Mouse (Mus musculus) MEL (cell line): ENCODE data around the gene Tdrd7. TPM values are rescaled to one million over a fixed set of nuclear protein-coding genes. Genes with fewer than 3 reads are reported as not detected.

Experiments used
- DNase-seq: peaks from one replicate; pipeline ENCODE4 v3.0.0; 2011; ENCODE audit warnings: low read depth, low spot score
- H3K27ac ChIP-seq: 2 replicates; pipeline ENCODE4 v1.5.1; 2012; ENCODE audit warnings: low read depth, mild to moderate bottlenecking, control low read depth, low read length, moderate library complexity; ENCODE audit not compliant: control insufficient read depth
- H3K27me3 ChIP-seq, 2 experiments: fragments of 150-350 bp in 1 of 2; sonication (generic) in 1 of 2; 2 replicates each; pipeline ENCODE4 v1.6.1; 2012; ENCODE audit warnings: low read length in 2 of 2, mild to moderate bottlenecking in 2 of 2, improper control_type of control experiment in 1 of 2, moderate library complexity in 1 of 2; ENCODE audit not compliant: insufficient read depth in 2 of 2, control insufficient read depth in 1 of 2
- H3K36me3 ChIP-seq, 2 experiments: 2 replicates each; pipeline ENCODE4 v1.6.1; 2012 to 2014; ENCODE audit warnings: low read length in 2 of 2, improper control_type of control experiment in 1 of 2, inconsistent platforms in 1 of 2, mild to moderate bottlenecking in 1 of 2; ENCODE audit not compliant: insufficient read depth in 2 of 2, control insufficient read depth in 1 of 2
- H3K4me1 ChIP-seq, 2 experiments: fragments of 150-350 bp in 1 of 2; sonication (generic) in 1 of 2; 2 replicates each; pipeline ENCODE4 v1.6.1; 2012; ENCODE audit warnings: low read length in 2 of 2, improper control_type of control experiment in 1 of 2, mild to moderate bottlenecking in 1 of 2; ENCODE audit not compliant: insufficient read depth in 2 of 2, control insufficient read depth in 1 of 2
- H3K4me3 ChIP-seq, 2 experiments: fragments of 150-350 bp in 1 of 2; sonication (generic) in 1 of 2; 2 replicates each; pipeline ENCODE4 v1.5.1; 2012; ENCODE audit warnings: low read depth in 2 of 2, low read length in 2 of 2, mild to moderate bottlenecking in 2 of 2, moderate library complexity in 2 of 2, control low read depth in 1 of 2, improper control_type of control experiment in 1 of 2; ENCODE audit not compliant: control insufficient read depth in 1 of 2, insufficient read depth in 1 of 2
- H3K79me2 ChIP-seq: 2 replicates; pipeline ENCODE4 v1.6.1; 2012; ENCODE audit warnings: mild to moderate bottlenecking, low read length, moderate library complexity; ENCODE audit not compliant: control insufficient read depth, poor library complexity, insufficient read depth
- H3K9ac ChIP-seq: 2 replicates; pipeline ENCODE4 v1.6.1; 2012; ENCODE audit warnings: low read depth, mild to moderate bottlenecking, control low read depth, low read length, moderate library complexity; ENCODE audit not compliant: control insufficient read depth, poor library complexity, severe bottlenecking
- H3K9me3 ChIP-seq: fragments of 150-350 bp; sonication (generic); replicated peaks from 2 replicates; pipeline ENCODE4 v1.6.1; 2012; ENCODE audit warnings: mild to moderate bottlenecking, low read length, improper control_type of control experiment, moderate library complexity; ENCODE audit not compliant: insufficient read depth
- BHLHE40 ChIP-seq: IDR thresholded peaks from 2 replicates; pipeline ENCODE4 v1.6.1; 2012; ENCODE audit warnings: low read depth, mild to moderate bottlenecking, inconsistent platforms, low read length, improper control_type of control experiment, borderline replicate concordance
- CHD2 ChIP-seq: IDR thresholded peaks from 2 replicates; pipeline ENCODE4 v1.6.1; 2011; ENCODE audit warnings: low read length, improper control_type of control experiment
- CTCF ChIP-seq, 3 experiments: IDR thresholded peaks in 2 of 3; conservative IDR thresholded peaks in 1 of 3; 2 replicates each; pipeline ENCODE4 v1.5.1; 2011 to 2012; ENCODE audit warnings: low read length in 3 of 3, low read depth in 2 of 3, mild to moderate bottlenecking in 2 of 3, improper control_type of control experiment in 1 of 3, inconsistent platforms in 1 of 3, mixed read lengths in 1 of 3, moderate library complexity in 1 of 3; ENCODE audit not compliant: control insufficient read depth in 1 of 3, insufficient read depth in 1 of 3, poor library complexity in 1 of 3, severe bottlenecking in 1 of 3
- E2F4 ChIP-seq: IDR thresholded peaks from 2 replicates; pipeline ENCODE4 v1.6.1; 2011; ENCODE audit warnings: low read depth, low read length, improper control_type of control experiment, borderline replicate concordance
- EP300 ChIP-seq, 2 experiments: IDR thresholded peaks; 2 replicates each; pipeline ENCODE4 v1.6.1; 2011; ENCODE audit warnings: improper control_type of control experiment in 2 of 2, low read length in 2 of 2, low read depth in 1 of 2, mild to moderate bottlenecking in 1 of 2
- ETS1 ChIP-seq: IDR thresholded peaks from 2 replicates; pipeline ENCODE4 v1.6.1; 2012; ENCODE audit warnings: low read depth, mild to moderate bottlenecking, inconsistent platforms, low read length, improper control_type of control experiment, moderate library complexity
- GATA1 ChIP-seq: IDR thresholded peaks from 2 replicates; pipeline ENCODE4 v1.6.1; 2011; ENCODE audit warnings: low read depth, low read length, improper control_type of control experiment
- HCFC1 ChIP-seq: IDR thresholded peaks from 2 replicates; pipeline ENCODE4 v1.6.1; 2012; ENCODE audit warnings: low read depth, mild to moderate bottlenecking, inconsistent platforms, low read length, improper control_type of control experiment, moderate library complexity
- JUND ChIP-seq: IDR thresholded peaks from 2 replicates; pipeline ENCODE4 v1.6.1; 2011; ENCODE audit warnings: low read depth, mild to moderate bottlenecking, improper control_type of control experiment, low read length
- KAT2A ChIP-seq: conservative IDR thresholded peaks from 2 replicates; pipeline ENCODE4 v1.6.1; 2012; ENCODE audit warnings: low read depth, low read length, improper control_type of control experiment, inconsistent platforms
- MAFK ChIP-seq: IDR thresholded peaks from 2 replicates; pipeline ENCODE4 v1.6.1; 2011; ENCODE audit warnings: low read depth, mild to moderate bottlenecking, low read length, improper control_type of control experiment, borderline replicate concordance
- MEF2A ChIP-seq: IDR thresholded peaks from 2 replicates; pipeline ENCODE4 v1.6.1; 2014; ENCODE audit warnings: low read depth, mild to moderate bottlenecking, inconsistent platforms, low read length, improper control_type of control experiment; ENCODE audit not compliant: poor library complexity, insufficient replicate concordance, severe bottlenecking; ENCODE audit errors: extremely low read depth
- MYB ChIP-seq: IDR thresholded peaks from 2 replicates; pipeline ENCODE4 v1.6.1; 2011; ENCODE audit warnings: mild to moderate bottlenecking, low read depth, low read length, improper control_type of control experiment
- NELFE ChIP-seq: IDR thresholded peaks from 2 replicates; pipeline ENCODE4 v1.6.1; 2011; ENCODE audit warnings: low read depth, low read length, improper control_type of control experiment
- POLR2A ChIP-seq, 2 experiments: IDR thresholded peaks; 2 replicates each; pipeline ENCODE4 v1.6.1; 2011 to 2012; ENCODE audit warnings: low read length in 2 of 2, mild to moderate bottlenecking in 2 of 2, control low read depth in 1 of 2, improper control_type of control experiment in 1 of 2, low read depth in 1 of 2, moderate library complexity in 1 of 2; ENCODE audit not compliant: control insufficient read depth in 1 of 2, insufficient read depth in 1 of 2, poor library complexity in 1 of 2
- POLR2AphosphoS2 ChIP-seq: IDR thresholded peaks from 2 replicates; pipeline ENCODE4 v1.6.1; 2011; ENCODE audit warnings: low read length, improper control_type of control experiment
- POLR2AphosphoS5 ChIP-seq: IDR thresholded peaks from 2 replicates; pipeline ENCODE4 v1.6.1; 2012; ENCODE audit warnings: low read depth, borderline replicate concordance, mild to moderate bottlenecking, inconsistent platforms, low read length, moderate library complexity, mixed read lengths
- RAD21 ChIP-seq: IDR thresholded peaks from 2 replicates; pipeline ENCODE4 v1.6.1; 2011; ENCODE audit warnings: mild to moderate bottlenecking, low read depth, low read length, improper control_type of control experiment
- RCOR1 ChIP-seq: IDR thresholded peaks from 2 replicates; pipeline ENCODE4 v1.6.1; 2012; ENCODE audit warnings: low read depth, mild to moderate bottlenecking, inconsistent platforms, low read length, improper control_type of control experiment
- SMC3 ChIP-seq: IDR thresholded peaks from 2 replicates; pipeline ENCODE4 v1.6.1; 2011; ENCODE audit warnings: low read depth, low read length, improper control_type of control experiment
- TAL1 ChIP-seq: IDR thresholded peaks from 2 replicates; pipeline ENCODE4 v1.6.1; 2012; ENCODE audit warnings: mild to moderate bottlenecking, inconsistent platforms, low read length, moderate library complexity, mixed read lengths
- TBP ChIP-seq: IDR thresholded peaks from 2 replicates; pipeline ENCODE4 v1.8.0; 2011; ENCODE audit warnings: low read depth, low read length, improper control_type of control experiment
- UBTF ChIP-seq: IDR thresholded peaks from 2 replicates; pipeline ENCODE4 v1.6.1; 2012; ENCODE audit warnings: low read depth, mild to moderate bottlenecking, inconsistent platforms, low read length, improper control_type of control experiment, moderate library complexity, borderline replicate concordance; ENCODE audit not compliant: insufficient read depth
- USF1 ChIP-seq: IDR thresholded peaks from 2 replicates; pipeline ENCODE4 v1.6.1; 2014; ENCODE audit warnings: low read depth, mild to moderate bottlenecking, inconsistent platforms, low read length, improper control_type of control experiment, moderate library complexity
- USF2 ChIP-seq, 2 experiments: IDR thresholded peaks; 2 replicates each; pipeline ENCODE4 v1.6.1; 2011 to 2012; ENCODE audit warnings: improper control_type of control experiment in 2 of 2, low read length in 2 of 2, borderline replicate concordance in 1 of 2, inconsistent platforms in 1 of 2, low read depth in 1 of 2, mild to moderate bottlenecking in 1 of 2; ENCODE audit not compliant: insufficient read depth in 1 of 2
- ZC3H11A ChIP-seq: IDR thresholded peaks from 2 replicates; pipeline ENCODE4 v1.6.1; 2012; ENCODE audit warnings: low read depth, mild to moderate bottlenecking, inconsistent platforms, low read length, improper control_type of control experiment
- ZKSCAN1 ChIP-seq: IDR thresholded peaks from 2 replicates; pipeline ENCODE4 v1.6.1; 2012; ENCODE audit warnings: low read depth, mild to moderate bottlenecking, inconsistent platforms, low read length, improper control_type of control experiment, moderate library complexity
- ZMIZ1 ChIP-seq: IDR thresholded peaks from 2 replicates; pipeline ENCODE4 v1.6.1; 2012; ENCODE audit warnings: low read depth, mild to moderate bottlenecking, inconsistent platforms, low read length, improper control_type of control experiment, moderate library complexity
- ZNF384 ChIP-seq: IDR thresholded peaks from 2 replicates; pipeline ENCODE4 v1.6.1; 2012; ENCODE audit warnings: low read depth, mild to moderate bottlenecking, inconsistent platforms, low read length, improper control_type of control experiment
- polyA plus RNA-seq, 2 experiments: library from polyadenylated mRNA; stranded (reverse) in 1 of 2; unstranded in 1 of 2; fragments of >175 nt in 1 of 2; fragments of >200 nt in 1 of 2; gene quantifications; 2 replicates each; pipeline versions ENCODE4 v1.2.1 to v1.2.4; 2012; ENCODE audit warnings: low replicate concordance in 2 of 2, low read depth in 1 of 2; ENCODE audit not compliant: insufficient read length in 2 of 2, insufficient read depth in 1 of 2, missing spikeins in 1 of 2
- total RNA-seq: library from RNA; depleted of rRNA; stranded (reverse); fragments of 300-350 nt; gene quantifications from 2 replicates; pipeline ENCODE4 v1.2.3, GENCODE M21; 2012

Tdrd7 gene
- total and polyA plus RNA-seq, 3 experiments = 7.7 to 11.9 TPM; not detected in 1

DNA sequence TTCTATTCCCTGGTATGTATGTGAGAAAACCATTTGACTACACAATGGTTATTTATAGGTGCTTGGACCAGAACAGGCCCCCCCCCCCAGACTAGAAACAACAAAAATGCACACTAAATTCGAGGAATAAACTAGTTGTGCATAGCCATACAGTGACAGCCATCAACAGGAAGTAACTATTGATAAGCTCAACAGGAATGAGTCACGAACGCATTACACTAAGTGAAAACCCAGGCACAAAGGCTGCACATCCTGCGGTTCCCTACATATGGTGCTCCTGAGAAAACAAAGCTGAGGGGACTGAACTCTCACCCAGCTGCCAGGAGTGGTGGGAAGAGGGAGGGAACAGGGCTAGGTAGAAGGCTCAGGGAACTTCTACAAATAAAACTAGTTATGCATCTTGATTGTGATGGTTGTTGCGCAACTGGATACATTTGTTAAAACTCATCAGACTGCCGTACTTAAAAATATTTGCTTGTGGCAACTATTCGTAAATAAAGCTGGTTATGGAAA is 5.0 kb downstream of the Tdrd7 start:
- Histone ChIP-seq H3K4me3 (no peak overlapping the region), H3K9ac (no peak overlapping the region), H3K4me1 (peaks cover 4 to 19% of the 10 kb centered on the region in 2 experiments), H3K27ac (no peak overlapping the region), H3K27me3 (no peaks in the 10 kb centered on the region), H3K36me3 (peaks cover 0 to 18% of the 10 kb centered on the region in 2 experiments; a peak in 2 of 4 replicates), H3K79me2 (no peaks in the 10 kb centered on the region), H3K9me3 (no peaks in the 10 kb centered on the region)
- peak; percentile 61 for TF ChIP-seq GATA1
- TF ChIP-seq CHD2 = no peak
- TF ChIP-seq ETS1 = 0 out of 2 replicates have a peak, but pooled peaks have one; percentile 25
- DNase-seq = peak; percentile 52

DNA sequence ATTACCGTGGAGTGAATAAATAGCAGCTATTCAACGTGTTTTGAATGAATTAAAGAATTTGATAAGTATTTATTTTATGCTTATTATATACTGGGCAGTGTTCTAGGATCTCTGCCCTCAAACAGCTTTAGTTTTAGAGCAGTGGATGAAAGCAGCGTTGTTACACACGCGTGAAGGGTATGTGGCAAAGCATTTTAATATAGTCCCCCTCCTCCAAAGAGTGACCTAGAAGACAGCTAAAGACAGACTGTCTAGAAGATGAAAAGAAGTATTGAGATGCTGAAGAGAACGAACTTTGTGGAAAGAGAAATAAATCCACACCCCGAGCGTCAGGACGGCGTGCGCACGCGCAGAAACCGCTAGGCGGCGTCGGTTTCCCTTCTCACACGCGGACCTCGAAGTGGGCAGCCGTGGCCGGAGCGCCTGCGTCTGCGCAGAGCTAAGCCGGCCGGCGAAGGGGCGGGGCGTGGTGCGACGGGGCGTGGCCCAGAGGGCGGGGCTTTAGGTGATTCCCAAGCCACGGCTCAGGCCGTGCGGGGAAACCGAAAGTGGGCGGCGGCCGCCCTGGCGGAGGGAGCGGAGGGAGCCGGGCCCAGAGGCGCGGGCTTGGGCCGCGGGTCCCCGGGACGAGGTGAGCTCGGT is 6.8 kb downstream of the Tdrd7 start:
- Histone ChIP-seq H3K27ac (peak overlapping the region; percentile 52), H3K9me3 (no peaks in the 10 kb centered on the region), H3K4me3 (peak overlapping the region; percentile 70 to 94), H3K27me3 (no peaks in the 10 kb centered on the region), H3K79me2 (no peaks in the 10 kb centered on the region), H3K4me1 (peaks cover 4 to 9% of the 10 kb centered on the region in 2 experiments; a peak in 3 of 4 replicates), H3K36me3 (peaks cover 0 to 12% of the 10 kb centered on the region in 2 experiments; a peak in 2 of 4 replicates), H3K9ac (peak overlapping the region; percentile 79)
- DNase-seq = peak; percentile 93
- TF ChIP-seq HCFC1 (0 out of 2 replicates have a peak, but pooled peaks have one; percentile 48), SMC3 (peak; percentile 60), BHLHE40 (no peak), MYB (no peak), E2F4 (no peak), TAL1 (no peak), RAD21 (peak; percentile 50), NELFE (peak; percentile 22; the same call in 1 of the 2 replicates), POLR2A (IDR thresholded peaks at IDR 0.05; ENCODE audit: control insufficient read depth in 1 of 2, insufficient read depth in 1 of 2, low read depth in 1 of 2, low read length in 2 of 2, poor library complexity in 1 of 2) (peak in 1 of 2 experiments; percentile 40; a peak in 1 of 4 replicates), CHD2 (no peak), USF2 (IDR thresholded peaks at IDR 0.05; ENCODE audit: borderline replicate concordance in 1 of 2, insufficient read depth in 1 of 2, low read depth in 1 of 2, low read length in 2 of 2) (no peak), RCOR1 (no peak), USF1 (no peak), ZMIZ1 (no peak), CTCF (IDR thresholded peaks at IDR 0.05 in 2 of 3, conservative IDR thresholded peaks at IDR 0.05 in 1 of 3; ENCODE audit: control insufficient read depth in 1 of 3, insufficient read depth in 1 of 3, low read depth in 2 of 3, low read length in 3 of 3, poor library complexity in 1 of 3, severe bottlenecking in 1 of 3) (peak; percentile 50 to 80 (median 69); a peak in 5 of 6 replicates), EP300 (IDR thresholded peaks at IDR 0.05; ENCODE audit: low read depth in 1 of 2, low read length in 2 of 2) (no peak), UBTF (0 out of 2 replicates have a peak, but pooled peaks have one; percentile 58), MAFK (no peak), POLR2AphosphoS5 (no peak), MEF2A (no peak), TBP (no peak), ETS1 (0 out of 2 replicates have a peak, but pooled peaks have one; percentile 4), KAT2A (no peak), ZNF384 (no peak), ZC3H11A (peak; percentile 26; the same call in 1 of the 2 replicates), JUND (no peak), POLR2AphosphoS2 (no peak), ZKSCAN1 (no peak), GATA1 (no peak)
